Mouse (Mus musculus) E14TG2a.4 (cell line): ENCODE measurements around the gene Flrt1.
A peak's percentile ranks its signal among the peaks of the same experiment; 100 is the strongest.

ENCODE experiments used
- H3K27me3 ChIP-seq: 2 replicates; pipeline ENCODE4 v1.6.1; 2014; ENCODE audit warnings: low read length, control low read depth; ENCODE audit not compliant: insufficient read depth
- H3K36me3 ChIP-seq: 2 replicates; pipeline ENCODE4 v1.6.1; 2014; ENCODE audit warnings: low read length, control low read depth; ENCODE audit not compliant: insufficient read depth
- H3K4me1 ChIP-seq: replicated peaks from 2 replicates; pipeline ENCODE4 v1.6.1; 2014; ENCODE audit warnings: low read depth, low read length, control low read depth
- H3K4me3 ChIP-seq: replicated peaks from 2 replicates; pipeline ENCODE4 v1.5.1; 2014; ENCODE audit warnings: mild to moderate bottlenecking, low read length
- H3K9me3 ChIP-seq: 2 replicates; pipeline ENCODE4 v1.6.1; 2014; ENCODE audit warnings: low read length, control low read depth
- CTCF ChIP-seq: conservative IDR thresholded peaks from 2 replicates; pipeline ENCODE4 v1.5.1; 2014; ENCODE audit warnings: low read length
- NANOG ChIP-seq: IDR thresholded peaks from 2 replicates; pipeline ENCODE4 v1.6.1; 2014; ENCODE audit warnings: borderline replicate concordance, low read length, mixed read lengths
- POU5F1 ChIP-seq: IDR thresholded peaks from 2 replicates; pipeline ENCODE4 v1.6.1; 2014; ENCODE audit warnings: low read length, borderline replicate concordance

Gene Flrt1

DNA sequence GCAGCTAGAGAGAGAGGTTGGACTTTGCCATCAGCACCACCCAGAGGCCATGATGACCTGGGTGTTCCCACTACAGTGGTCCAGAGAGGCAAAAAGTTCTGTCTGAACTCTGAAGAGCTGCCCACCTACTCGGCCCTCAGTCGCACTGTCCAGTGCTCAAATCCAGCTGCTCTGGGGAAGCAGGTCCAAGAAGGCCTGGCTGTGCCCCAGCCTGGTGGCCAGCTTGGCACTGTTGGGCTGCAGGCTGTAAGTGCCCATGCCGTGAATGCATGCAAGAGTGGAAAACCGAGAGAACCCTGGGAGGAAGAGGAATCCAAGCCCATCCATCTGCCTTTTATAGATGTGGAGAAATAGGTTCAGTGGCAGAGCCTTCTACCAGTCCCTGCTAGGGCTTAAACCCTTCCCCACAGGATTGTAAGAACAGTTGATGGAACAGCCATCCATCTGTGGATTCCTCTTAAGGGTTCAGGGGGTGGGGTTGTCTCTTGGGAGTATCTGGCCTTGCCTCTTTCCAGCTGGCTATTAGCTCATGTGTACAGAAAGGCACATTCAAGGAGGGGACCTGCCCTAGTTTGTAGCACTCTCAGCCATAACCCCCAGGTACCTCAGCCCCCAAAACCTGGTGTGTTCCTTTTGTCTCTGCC, 2.1 kb downstream of the Flrt1 start:
- H3K27me3 ChIP-seq = peaks cover 1% of the 10 kb centered on the region; the same call in 1 of the 2 replicates
- peaks cover 43% of the 10 kb centered on the region for H3K4me1 ChIP-seq
- no peak for TF ChIP-seq NANOG
- TF ChIP-seq POU5F1 = no peak
- no peak for TF ChIP-seq CTCF
- no peaks in the 10 kb centered on the region for H3K9me3 ChIP-seq
- H3K36me3 ChIP-seq = no peaks in the 10 kb centered on the region
- peak overlapping the region; percentile 60 for H3K4me3 ChIP-seq

DNA sequence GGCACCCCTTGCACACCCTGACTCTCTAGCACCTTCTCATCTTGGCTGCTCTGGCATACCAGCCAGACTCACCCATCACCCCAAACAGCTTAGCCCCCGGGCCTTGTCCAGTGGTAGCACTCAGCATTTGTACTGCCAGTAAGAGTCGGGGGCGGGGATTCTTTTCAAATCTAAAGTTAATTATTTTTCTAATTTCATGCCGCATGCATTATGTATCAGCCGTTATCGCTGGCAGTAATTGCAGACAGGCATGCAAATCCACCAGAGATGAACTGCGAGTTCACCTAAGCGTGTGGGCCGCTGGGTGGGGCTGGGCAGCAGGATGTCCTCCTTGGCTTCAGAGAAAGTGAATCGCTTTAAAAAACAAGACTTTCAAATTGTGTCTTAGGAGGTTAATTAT, 3.5 kb downstream of the Flrt1 start:
- H3K36me3 ChIP-seq = no peaks in the 10 kb centered on the region
- peaks cover 45% of the 10 kb centered on the region for H3K4me1 ChIP-seq
- TF ChIP-seq NANOG (no peak), POU5F1 (no peak), CTCF (no peak)
- H3K27me3 ChIP-seq = peaks cover 8% of the 10 kb centered on the region
- H3K4me3 ChIP-seq = no peak overlapping the region
- no peaks in the 10 kb centered on the region for H3K9me3 ChIP-seq

DNA sequence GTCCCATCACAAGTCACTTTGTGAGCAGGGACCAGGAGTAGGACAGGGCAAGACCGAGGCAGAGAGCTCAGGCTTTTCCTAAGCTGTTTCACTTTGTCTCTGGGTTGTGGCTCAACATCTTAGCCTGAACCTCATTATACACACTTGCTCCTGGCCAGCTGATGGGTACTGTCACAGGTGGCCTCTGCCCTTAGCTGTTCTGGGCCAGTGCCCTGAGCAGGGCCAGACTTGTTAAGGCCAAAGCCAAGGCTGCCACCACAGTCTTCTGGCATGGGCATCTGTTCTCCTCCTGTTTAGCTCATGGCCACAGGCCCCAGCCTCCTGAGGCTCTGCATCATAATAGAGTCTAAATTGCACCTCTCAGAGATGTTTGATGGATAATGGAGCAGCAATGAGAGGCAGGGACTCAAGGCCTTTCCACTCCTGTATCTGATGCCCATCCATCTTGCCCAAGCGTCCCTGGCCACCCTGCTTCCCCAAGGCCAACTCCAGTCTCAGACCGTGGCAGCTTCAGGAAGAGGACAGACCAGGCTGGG, 5.8 kb downstream of the Flrt1 start:
- no peaks in the 10 kb centered on the region for H3K36me3 ChIP-seq
- no peak overlapping the region for H3K4me3 ChIP-seq
- no peak for TF ChIP-seq NANOG
- H3K4me1 ChIP-seq = peaks cover 55% of the 10 kb centered on the region
- H3K27me3 ChIP-seq = peaks cover 20% of the 10 kb centered on the region
- no peaks in the 10 kb centered on the region for H3K9me3 ChIP-seq

DNA sequence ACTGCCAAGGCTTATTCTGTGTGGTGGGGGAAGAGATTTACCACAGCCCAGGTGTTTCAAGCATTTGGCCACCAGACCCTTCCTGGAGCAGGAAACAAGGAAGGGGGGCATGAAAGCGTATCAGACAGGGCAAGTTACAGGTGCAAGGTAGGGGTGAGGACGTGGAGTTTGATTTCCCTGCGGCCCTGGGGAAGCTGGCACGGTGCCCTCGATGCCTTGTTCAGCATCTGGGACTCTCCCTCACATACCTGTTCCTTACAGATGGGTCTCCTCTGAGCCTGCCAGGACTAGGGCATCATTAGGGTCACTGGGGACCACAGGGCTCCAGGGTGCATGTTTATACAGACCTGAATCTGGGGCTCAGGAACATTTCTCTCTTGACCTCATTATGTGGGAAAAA, 12.8 kb downstream of the Flrt1 start:
- Histone ChIP-seq H3K4me3 (no peak overlapping the region), H3K4me1 (peaks cover 61% of the 10 kb centered on the region), H3K36me3 (no peaks in the 10 kb centered on the region), H3K9me3 (no peaks in the 10 kb centered on the region), H3K27me3 (peaks cover 55% of the 10 kb centered on the region)
- TF ChIP-seq NANOG (no peak), POU5F1 (no peak), CTCF (no peak)

DNA sequence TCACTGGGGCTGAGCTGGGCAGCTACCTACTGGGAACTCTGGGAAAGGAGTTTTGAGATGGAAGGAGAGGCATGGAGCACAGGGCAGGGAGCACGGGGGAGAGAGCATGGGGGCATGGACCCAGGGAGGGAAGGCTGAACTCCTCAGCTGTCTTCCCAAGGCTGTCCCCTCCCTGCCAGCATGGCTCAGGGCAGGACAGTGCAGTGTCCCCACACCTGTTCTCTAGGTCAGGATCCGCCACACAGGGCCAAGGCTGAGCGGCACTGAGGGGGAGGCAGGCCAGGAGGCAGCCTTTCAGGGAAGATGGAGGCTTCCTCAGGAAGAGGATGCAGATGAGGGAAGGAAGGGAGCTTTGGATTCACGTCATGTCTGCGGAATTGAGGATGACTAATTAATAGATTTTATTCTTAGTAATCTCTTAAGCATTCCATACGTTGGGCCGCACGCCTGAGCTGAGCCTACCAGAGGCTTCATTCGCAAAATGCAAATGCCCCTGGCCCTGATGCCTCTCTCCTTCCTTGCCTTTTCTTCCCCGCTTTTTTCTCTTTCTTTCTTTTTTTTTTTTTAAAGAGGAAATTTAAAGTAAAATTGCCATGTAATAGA, 14.0 kb downstream of the Flrt1 start:
- Histone ChIP-seq H3K27me3 (peaks cover 49% of the 10 kb centered on the region), H3K4me3 (no peak overlapping the region), H3K9me3 (no peaks in the 10 kb centered on the region), H3K4me1 (peaks cover 57% of the 10 kb centered on the region), H3K36me3 (no peaks in the 10 kb centered on the region)
- TF ChIP-seq POU5F1 (no peak), NANOG (no peak), CTCF (no peak)

DNA sequence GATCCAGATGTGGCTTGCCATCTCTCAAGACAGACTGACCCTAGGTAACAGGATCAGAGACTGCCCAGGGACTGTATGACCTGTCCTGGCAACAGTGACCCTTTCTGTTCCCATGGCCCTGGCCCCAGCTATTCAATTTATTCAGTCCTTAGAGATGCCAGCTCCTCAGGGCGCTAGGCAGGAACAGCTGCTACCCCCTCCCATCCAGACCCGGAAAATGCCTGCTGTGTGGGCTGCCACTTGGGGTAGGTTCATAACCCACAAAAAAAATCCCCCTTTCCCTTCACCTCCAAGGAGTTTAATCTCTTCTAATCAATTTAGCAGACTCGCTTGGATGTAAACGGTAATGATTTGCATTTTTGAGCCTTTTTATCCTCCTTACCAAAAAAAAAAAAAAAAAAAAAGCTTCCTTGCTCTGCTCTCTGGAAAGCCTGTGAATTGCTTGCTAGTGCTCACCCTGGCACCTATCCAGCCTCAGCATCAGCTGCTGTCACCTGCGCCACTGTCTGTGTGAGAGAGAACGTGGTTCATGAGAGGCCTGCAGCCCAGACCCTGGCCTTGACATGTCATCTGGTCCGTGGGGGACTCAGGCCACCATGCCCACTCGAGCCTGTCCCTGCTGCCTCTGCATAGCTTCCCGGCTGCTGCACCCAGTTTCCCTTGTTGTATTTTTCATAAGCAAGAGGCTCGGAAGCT, 15.0 kb downstream of the Flrt1 start:
- Histone ChIP-seq H3K4me1 (peaks cover 51% of the 10 kb centered on the region), H3K36me3 (no peaks in the 10 kb centered on the region), H3K9me3 (no peaks in the 10 kb centered on the region), H3K27me3 (peaks cover 50% of the 10 kb centered on the region), H3K4me3 (no peak overlapping the region)
- TF ChIP-seq POU5F1 (no peak), CTCF (no peak), NANOG (no peak)

DNA sequence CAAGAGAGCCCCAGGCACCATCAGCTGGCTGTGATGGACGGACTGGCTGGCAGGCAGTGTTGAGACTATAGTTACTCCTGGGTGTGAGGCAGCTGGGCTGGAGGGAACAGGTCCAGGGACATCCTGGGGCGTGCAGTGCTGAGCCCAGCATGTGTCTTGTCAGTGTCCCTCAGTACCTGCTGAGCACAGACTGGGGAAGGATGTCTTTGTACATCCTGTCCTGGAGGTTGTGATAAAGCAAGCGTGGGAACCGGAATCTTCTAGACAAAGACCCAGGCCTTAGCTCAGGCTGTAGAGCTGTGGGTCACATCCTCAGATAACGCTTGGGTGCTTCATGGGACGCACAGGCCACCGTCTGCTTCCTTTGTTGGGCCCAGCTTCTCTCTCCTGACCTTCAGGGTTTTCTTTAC, 15.7 kb downstream of the Flrt1 start:
- Histone ChIP-seq H3K4me3 (no peak overlapping the region), H3K4me1 (peaks cover 51% of the 10 kb centered on the region), H3K36me3 (no peaks in the 10 kb centered on the region), H3K9me3 (no peaks in the 10 kb centered on the region), H3K27me3 (peaks cover 51% of the 10 kb centered on the region)
- TF ChIP-seq POU5F1 (no peak), NANOG (no peak), CTCF (no peak)

DNA sequence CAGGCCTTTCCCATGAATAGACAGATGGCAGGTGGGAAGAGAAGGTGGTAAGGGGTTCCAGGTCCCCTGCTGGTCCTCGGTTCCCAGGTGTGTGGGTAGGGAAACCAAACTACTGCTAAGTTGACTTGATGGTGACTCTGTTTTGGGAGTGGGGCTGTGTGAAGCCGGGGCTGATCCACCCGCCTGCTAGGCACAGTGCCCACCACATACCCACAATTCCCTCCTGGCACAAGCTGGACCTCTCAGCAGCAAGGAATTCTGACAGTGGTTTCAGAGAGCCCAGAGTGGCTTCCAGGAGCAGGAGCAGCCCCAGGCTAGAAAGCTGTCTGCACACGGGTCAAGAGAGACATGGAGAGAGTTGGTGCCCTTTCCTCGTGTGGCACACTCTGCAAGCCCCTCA, 16.5 kb downstream of the Flrt1 start:
- Histone ChIP-seq H3K36me3 (no peaks in the 10 kb centered on the region), H3K4me3 (peak overlapping the region; percentile 62; the same call in 1 of the 2 replicates), H3K4me1 (peaks cover 48% of the 10 kb centered on the region), H3K27me3 (peaks cover 51% of the 10 kb centered on the region), H3K9me3 (no peaks in the 10 kb centered on the region)
- no peak for TF ChIP-seq NANOG
- TF ChIP-seq CTCF = no peak
- no peak for TF ChIP-seq POU5F1
